Mouse (Mus musculus) c-Kit-positive CD71-positive TER-119-negative erythroid progenitor cells, embryonic 14.5 days (primary cell): Measurements from ENCODE around the gene Lurap1.

ENCODE experiments used
- DNase-seq: peaks from one replicate; pipeline ENCODE4 v3.0.0-alpha.2; 2013; ENCODE audit warnings: low read depth

The Lurap1 gene

GRCm38 (mm10) chr4:116105278-116105677 is 45.9 kb downstream of the Lurap1 start:
- no peak for DNase-seq

GRCm38 (mm10) chr4:116100959-116101358 is 50.2 kb downstream of the Lurap1 start:
- DNase-seq = peak; percentile 57

- no peak for DNase-seq
Measured at GRCm38 (mm10) chr4:116097211-116097610, 53.9 kb downstream of the Lurap1 start.

GRCm38 (mm10) chr4:116096291-116096690 is 54.8 kb downstream of the Lurap1 start:
- DNase-seq = no peak

GRCm38 (mm10) chr4:116088510-116089249 is 62.5 kb downstream of the Lurap1 start:
- no peak for DNase-seq
